Mouse (Mus musculus): ENCODE measurements around the gene Cdkal1. TPM values are rescaled to one million over a fixed set of nuclear protein-coding genes. Genes with fewer than 3 reads are reported as not detected.

Cdkal1 gene
- polyA plus RNA-seq, 1 experiment from 2014 or later = 15.1 TPM

GRCm38 (mm10) chr13:29638303-29638702 lies 217.2 kb downstream of the Cdkal1 start:
- no peak for DNase-seq (ENCODE audit: low read depth, low spot score)
- TF ChIP-seq CTCF (IDR thresholded peaks at IDR 0.05) = no peak
- ATAC-seq = peak; percentile 26
- no peaks in the 10 kb centered on the region for H3K27me3 ChIP-seq
- ChIA-PET CTCF (interaction anchor here (1.7 kb wide), 1 partner anchor 15 kb away, joined by 3 read pairs; no protein-coding TSS in a partner anchor), POLR2A (no interaction called here)
- in situ Hi-C loops (cut with MboI; ENCODE audit: low pct_unique_long_range_greater_than_20kb) = no loop called here

GRCm38 (mm10) chr13:29637788-29638187 lies 217.7 kb downstream of the Cdkal1 start:
- ChIA-PET CTCF (interaction anchor here (1.7 kb wide), 1 partner anchor 15 kb away, joined by 3 read pairs; no protein-coding TSS in a partner anchor), POLR2A (interaction anchor here (0.7 kb wide), 1 partner anchor 238 kb away, joined by 3 read pairs; no protein-coding TSS in a partner anchor)
- in situ Hi-C loops (cut with MboI; ENCODE audit: low pct_unique_long_range_greater_than_20kb) = no loop called here
- DNase-seq (ENCODE audit: low read depth, low spot score) (peak; percentile 75), ATAC-seq (peak; percentile 80)
- H3K27me3 ChIP-seq = no peaks in the 10 kb centered on the region
- no peak for TF ChIP-seq CTCF (IDR thresholded peaks at IDR 0.05)

- CTCF ChIA-PET = interaction anchor here (1.1 kb wide), 2 partner anchors 12 to 15 kb away, joined by 3 read pairs; no protein-coding TSS in a partner anchor
These were observed 219.9 kb downstream of the Cdkal1 start for GRCm38 (mm10) chr13:29635581-29635980.

GRCm38 (mm10) chr13:29631342-29631741 lies 224.1 kb downstream of the Cdkal1 start:
- ATAC-seq = no peak

More at GRCm38 (mm10) chr13:29635581-29635980, 219.9 kb downstream of the Cdkal1 start:
- ATAC-seq = no peak
- POLR2A ChIA-PET = no interaction called here
- TF ChIP-seq CTCF (IDR thresholded peaks at IDR 0.05) = no peak
- DNase-seq (ENCODE audit: low read depth, low spot score) = no peak
- no peaks in the 10 kb centered on the region for H3K27me3 ChIP-seq
- in situ Hi-C loops (cut with MboI; ENCODE audit: low pct_unique_long_range_greater_than_20kb) = no loop called here

GRCm38 (mm10) chr13:29628607-29629006 lies 226.9 kb downstream of the Cdkal1 start:
- DNase-seq (ENCODE audit: low read depth, low spot score) (no peak), ATAC-seq (no peak)
- no peaks in the 10 kb centered on the region for H3K27me3 ChIP-seq
- no peak for TF ChIP-seq CTCF (IDR thresholded peaks at IDR 0.05)
- CTCF ChIA-PET = no interaction called here
- POLR2A ChIA-PET = no interaction called here
- in situ Hi-C loops (cut with MboI; ENCODE audit: low pct_unique_long_range_greater_than_20kb) = no loop called here

More at GRCm38 (mm10) chr13:29631342-29631741, 224.1 kb downstream of the Cdkal1 start:
- no peak for TF ChIP-seq CTCF (IDR thresholded peaks at IDR 0.05)
- in situ Hi-C loops (cut with MboI; ENCODE audit: low pct_unique_long_range_greater_than_20kb) = no loop called here
- no peaks in the 10 kb centered on the region for H3K27me3 ChIP-seq
- ChIA-PET CTCF (interaction anchor here (1.8 kb wide), 1 partner anchor 9 kb away, joined by 5 read pairs; no protein-coding TSS in a partner anchor), POLR2A (interaction anchor here (0.6 kb wide), 1 partner anchor 214 kb away, joined by 3 read pairs; no protein-coding TSS in a partner anchor)
- DNase-seq (ENCODE audit: low read depth, low spot score) = no peak

GRCm38 (mm10) chr13:29627438-29628124 lies 227.9 kb downstream of the Cdkal1 start:
- no peak for TF ChIP-seq CTCF (IDR thresholded peaks at IDR 0.05)
- ATAC-seq (no peak), DNase-seq (ENCODE audit: low read depth, low spot score) (no peak)
- in situ Hi-C loops (cut with MboI; ENCODE audit: low pct_unique_long_range_greater_than_20kb) = no loop called here
- ChIA-PET POLR2A (no interaction called here), CTCF (no interaction called here)
- no peaks in the 10 kb centered on the region for H3K27me3 ChIP-seq

GRCm38 (mm10) chr13:29624929-29625328 lies 230.5 kb downstream of the Cdkal1 start:
- CTCF ChIA-PET = interaction anchor here (3.0 kb wide), 1 partner anchor 12 kb away, joined by 13 read pairs; no protein-coding TSS in a partner anchor
- no peaks in the 10 kb centered on the region for H3K27me3 ChIP-seq
- in situ Hi-C loops (cut with MboI; ENCODE audit: low pct_unique_long_range_greater_than_20kb) = loop anchor here (25.0 kb wide), 1 partner anchor 1338 kb away; no protein-coding TSS in a partner anchor
- no peak for TF ChIP-seq CTCF (IDR thresholded peaks at IDR 0.05)
- ATAC-seq (peak; percentile 57), DNase-seq (ENCODE audit: low read depth, low spot score) (no peak)
- POLR2A ChIA-PET = interaction anchor here (0.6 kb wide), 1 partner anchor 196 kb away, joined by 5 read pairs; no protein-coding TSS in a partner anchor

- TF ChIP-seq CTCF (IDR thresholded peaks at IDR 0.05) = no peak
- no peaks in the 10 kb centered on the region for H3K27me3 ChIP-seq
- ChIA-PET CTCF (interaction anchor here (0.6 to 3.0 kb wide), 2 partner anchors 10 to 14 kb away, joined by 3 to 13 read pairs; no protein-coding TSS in a partner anchor), POLR2A (interaction anchor here (0.5 kb wide), 1 partner anchor 728 kb away, joined by 9 read pairs; no protein-coding TSS in a partner anchor)
- DNase-seq (ENCODE audit: low read depth, low spot score) (no peak), ATAC-seq (no peak)
- in situ Hi-C loops (cut with MboI; ENCODE audit: low pct_unique_long_range_greater_than_20kb) = loop anchor here (25.0 kb wide), 1 partner anchor 1336 kb away; no protein-coding TSS in a partner anchor
These were observed 231.7 kb downstream of the Cdkal1 start for GRCm38 (mm10) chr13:29623636-29624239.

- no peak for TF ChIP-seq CTCF (IDR thresholded peaks at IDR 0.05)
- CTCF ChIA-PET = interaction anchor here (1.1 kb wide), 1 partner anchor 9 kb away, joined by 5 read pairs; no protein-coding TSS in a partner anchor
- in situ Hi-C loops (cut with MboI; ENCODE audit: low pct_unique_long_range_greater_than_20kb) = loop anchor here (25.0 kb wide), 1 partner anchor 1335 kb away; no protein-coding TSS in a partner anchor
These were observed 233.6 kb downstream of the Cdkal1 start for GRCm38 (mm10) chr13:29621881-29622280.

GRCm38 (mm10) chr13:29621363-29621762 lies 234.1 kb downstream of the Cdkal1 start:
- H3K27me3 ChIP-seq = no peaks in the 10 kb centered on the region
- in situ Hi-C loops (cut with MboI; ENCODE audit: low pct_unique_long_range_greater_than_20kb) = loop anchor here (25.0 kb wide), 1 partner anchor 1334 kb away; no protein-coding TSS in a partner anchor
- DNase-seq (ENCODE audit: low read depth, low spot score) = no peak
- CTCF ChIA-PET = interaction anchor here (1.6 kb wide), 1 partner anchor 10 kb away, joined by 5 read pairs; no protein-coding TSS in a partner anchor
- TF ChIP-seq CTCF (IDR thresholded peaks at IDR 0.05) = no peak
- no peak for ATAC-seq
- POLR2A ChIA-PET = no interaction called here

More at GRCm38 (mm10) chr13:29621881-29622280, 233.6 kb downstream of the Cdkal1 start:
- DNase-seq (ENCODE audit: low read depth, low spot score) (no peak), ATAC-seq (no peak)
- H3K27me3 ChIP-seq = no peaks in the 10 kb centered on the region
- POLR2A ChIA-PET = no interaction called here
